Mouse (Mus musculus) liver, adult 2 months (tissue): Measurements from ENCODE around the gene Chek2.

Experiments used
- CTCF ChIP-seq: fragments of 200-500 bp; IDR thresholded peaks from 2 replicates; pipeline ENCODE4 v1.5.1; 2011; ENCODE audit warnings: low read depth, low read length, control low read depth
- POLR2A ChIP-seq: fragments of 200-500 bp; IDR thresholded peaks from 2 replicates; pipeline ENCODE4 v1.6.1; 2011; ENCODE audit warnings: low read length, control low read depth; ENCODE audit not compliant: insufficient read depth; ENCODE audit errors: extremely low read depth

GRCm38 (mm10) chr5:110826781-110827495, 12.8 kb upstream of the Chek2 start:
- TF ChIP-seq CTCF (no peak), POLR2A (no peak)
